Mouse (Mus musculus): Measurements from ENCODE around the gene Il17c.

DNA sequence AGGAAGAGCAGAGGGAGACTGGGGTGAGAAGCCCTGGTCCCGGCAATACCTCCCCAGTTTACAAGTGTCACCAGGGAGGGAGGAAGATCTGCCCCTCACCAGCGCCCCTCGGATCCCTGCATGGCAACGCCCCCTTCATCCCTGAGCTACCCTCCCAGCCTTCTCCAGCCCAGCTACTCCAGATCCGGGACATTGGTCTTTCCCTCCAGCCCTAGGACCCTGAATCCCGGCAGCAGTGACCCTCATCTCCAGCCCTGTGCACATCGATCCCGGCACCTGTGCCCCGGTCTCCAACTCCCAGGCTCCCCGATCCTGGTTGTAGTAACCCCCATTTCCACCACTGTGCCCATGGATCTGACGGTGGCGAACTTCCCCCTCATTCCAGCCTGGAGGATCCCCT, 21.0 kb downstream of the Il17c start:
- TF ChIP-seq POLR2A (IDR thresholded peaks at IDR 0.05; ENCODE audit: low read depth, low read length), result no peak
- no peak for TF ChIP-seq CTCF (conservative IDR thresholded peaks at IDR 0.05; ENCODE audit: insufficient read depth, insufficient read length, low read depth, low read length)
